Mouse (Mus musculus) hindbrain, embryonic 13.5 days (tissue): Measurements from ENCODE around the gene Gm7257. TPM values are rescaled to one million over a fixed set of nuclear protein-coding genes. Genes with fewer than 3 reads are reported as not detected.

Experiments
- ATAC-seq: fragments of 200-750 bp; cut with Nextera tagmentation; 2 replicates; pipeline ENCODE4 v1.8.0; 2017; ENCODE audit warnings: moderate TSS enrichment; ENCODE audit not compliant: low FRiP score
- H3K27ac ChIP-seq: fragments of 300-500 bp; sonication (generic); 2 replicates; pipeline ENCODE4 v1.5.1; 2015; ENCODE audit warnings: inconsistent platforms, mild to moderate bottlenecking, moderate library complexity
- H3K27me3 ChIP-seq: fragments of 300-500 bp; sonication (generic); 2 replicates; pipeline ENCODE4 v1.6.1; 2015; ENCODE audit warnings: mild to moderate bottlenecking, inconsistent platforms
- H3K36me3 ChIP-seq: fragments of 300-500 bp; sonication (generic); 2 replicates; pipeline ENCODE4 v1.6.1; 2015; ENCODE audit warnings: mild to moderate bottlenecking, inconsistent platforms
- H3K4me1 ChIP-seq: fragments of 300-500 bp; sonication (generic); replicated peaks from 2 replicates; pipeline ENCODE4 v1.6.1; 2015; ENCODE audit warnings: inconsistent platforms
- H3K4me2 ChIP-seq: fragments of 300-500 bp; sonication (generic); 2 replicates; pipeline ENCODE4 v1.6.1; 2015; ENCODE audit warnings: inconsistent platforms, mild to moderate bottlenecking, moderate library complexity
- H3K4me3 ChIP-seq: fragments of 300-500 bp; sonication (generic); 2 replicates; pipeline ENCODE4 v1.5.1; 2015; ENCODE audit warnings: mild to moderate bottlenecking, inconsistent platforms
- H3K9ac ChIP-seq: fragments of 300-500 bp; sonication (generic); 2 replicates; pipeline ENCODE4 v1.6.1; 2015; ENCODE audit warnings: mild to moderate bottlenecking, inconsistent platforms
- H3K9me3 ChIP-seq: fragments of 300-500 bp; sonication (generic); 2 replicates; pipeline ENCODE4 v1.6.1; 2016; ENCODE audit warnings: inconsistent platforms
- WGBS: fragments of 180-500 bp; shearing (Covaris S2); methylation state at CpG from one replicate; pipeline ENCODE4 v1.1.7; 2015; 5-methylcytosine and 5-hydroxymethylcytosine counted together
- polyA plus RNA-seq: library from polyadenylated mRNA; unstranded; fragments of >200 nt; fragmentation: Nextera tagmentation; extraction: Ambion mirVana; gene quantifications from 2 replicates; pipeline ENCODE4 v1.2.1, GENCODE M21; 2015

Gm7257 gene
- polyA plus RNA-seq, result not detected in 2 replicates

DNA sequence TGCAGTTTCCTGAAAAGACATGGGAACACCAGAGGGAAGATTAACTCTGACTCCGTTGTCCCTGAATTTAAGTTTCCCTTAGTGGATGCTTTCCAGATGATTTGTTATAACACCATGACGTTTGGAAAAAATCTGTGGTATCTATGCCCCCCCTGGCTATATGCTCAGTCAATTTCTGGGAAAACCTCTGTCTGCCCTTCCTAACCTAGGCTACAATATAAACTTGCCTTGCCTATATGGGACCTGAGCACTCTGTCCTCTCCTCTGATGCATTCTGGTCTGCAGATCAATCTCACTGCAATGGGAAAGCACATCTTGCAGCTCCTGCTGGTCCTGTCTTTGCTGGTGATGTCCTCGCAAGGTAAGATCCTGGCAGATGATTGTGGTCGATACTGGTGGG is at the start of gene Gm7257:
Gene Gm7257 (plus strand): TSS at position 301 of the 400 bp plus-strand sequence.
- no peaks in the 10 kb centered on the region for H3K4me1 ChIP-seq
- H3K4me2 ChIP-seq, result no peak within 1 kb of the TSS
- no peaks in the 10 kb centered on the region for H3K36me3 ChIP-seq
- H3K27ac ChIP-seq, result no peak within 1 kb of the TSS
- WGBS, result 87% methylated on average over 4 of the region's 4 CpGs
- no peak within 1 kb of the TSS for H3K4me3 ChIP-seq
- no peak for ATAC-seq
- no peak within 1 kb of the TSS for H3K9ac ChIP-seq
- peaks cover 35% of the 10 kb centered on the region; the same call in 1 of the 2 replicates for H3K9me3 ChIP-seq
- no peaks in the 10 kb centered on the region for H3K27me3 ChIP-seq

DNA sequence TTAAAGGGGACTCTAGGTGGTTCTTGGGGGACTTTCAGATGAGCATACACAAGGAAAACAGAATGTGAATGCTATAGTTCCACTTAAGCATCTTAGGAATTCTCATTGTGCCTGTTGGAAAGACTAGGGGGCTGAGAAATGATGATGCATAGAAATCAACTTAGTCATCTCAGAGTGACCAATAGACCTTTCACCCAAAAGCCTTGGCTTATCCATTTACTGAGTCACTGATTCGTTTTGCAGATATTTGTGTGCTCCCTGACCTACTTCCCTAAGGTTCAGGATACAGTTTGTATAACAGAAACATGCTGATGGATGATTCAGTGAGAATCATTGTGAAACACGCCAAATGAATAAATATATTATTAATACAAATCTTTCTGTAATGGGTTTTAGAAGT is 28.7 kb upstream of the Gm7257 start:
- Histone ChIP-seq H3K4me3 (no peak overlapping the region), H3K4me1 (no peaks in the 10 kb centered on the region), H3K36me3 (no peaks in the 10 kb centered on the region), H3K9me3 (peaks cover 26% of the 10 kb centered on the region), H3K27me3 (no peaks in the 10 kb centered on the region), H3K4me2 (no peak overlapping the region), H3K9ac (no peak overlapping the region), H3K27ac (no peak overlapping the region)
- ATAC-seq, result no peak
- 57% methylated on average over 2 of the region's 2 CpGs for WGBS

DNA sequence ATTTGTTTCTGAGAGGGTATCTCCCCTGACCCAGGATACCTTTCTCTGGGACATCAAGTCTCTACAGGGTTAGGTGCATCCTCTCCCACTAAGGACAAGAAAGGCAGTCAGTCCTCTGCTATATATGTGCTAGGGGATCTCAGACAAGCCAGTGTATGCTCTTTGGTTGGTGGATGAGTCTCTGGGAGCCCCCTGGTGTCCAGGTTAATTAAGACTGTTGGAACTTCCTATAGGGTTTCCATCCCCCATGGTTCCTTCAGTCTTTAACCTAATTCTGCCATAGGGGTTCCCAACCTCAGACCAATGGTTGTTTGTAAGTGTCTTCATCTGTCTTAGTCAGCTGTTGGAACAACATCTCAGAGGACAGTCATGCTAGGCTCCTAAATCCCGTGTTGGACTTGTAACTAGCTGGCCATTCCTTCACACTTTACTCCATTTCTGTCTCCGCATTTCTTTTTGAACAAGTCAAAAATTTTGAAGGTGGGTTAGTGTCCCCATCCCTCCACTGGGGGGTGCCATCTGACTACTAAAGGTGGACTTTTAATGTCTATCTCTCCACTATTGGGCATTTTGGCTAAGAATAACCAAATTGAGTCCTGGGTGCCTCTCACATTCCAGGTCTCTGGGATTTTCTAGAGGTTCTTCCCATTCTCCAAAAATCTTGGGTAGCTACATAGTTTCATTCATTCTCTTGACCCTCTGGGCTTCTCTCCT is 3.5 kb downstream of the Gm7257 start:
- Histone ChIP-seq H3K4me2 (no peak overlapping the region), H3K27me3 (no peaks in the 10 kb centered on the region), H3K36me3 (no peaks in the 10 kb centered on the region), H3K4me3 (no peak overlapping the region), H3K9me3 (peaks cover 28% of the 10 kb centered on the region; the same call in 1 of the 2 replicates), H3K4me1 (no peaks in the 10 kb centered on the region), H3K27ac (no peak overlapping the region), H3K9ac (no peak overlapping the region)
- 39% methylated on average over 2 of the region's 2 CpGs for WGBS
- no peak for ATAC-seq

DNA sequence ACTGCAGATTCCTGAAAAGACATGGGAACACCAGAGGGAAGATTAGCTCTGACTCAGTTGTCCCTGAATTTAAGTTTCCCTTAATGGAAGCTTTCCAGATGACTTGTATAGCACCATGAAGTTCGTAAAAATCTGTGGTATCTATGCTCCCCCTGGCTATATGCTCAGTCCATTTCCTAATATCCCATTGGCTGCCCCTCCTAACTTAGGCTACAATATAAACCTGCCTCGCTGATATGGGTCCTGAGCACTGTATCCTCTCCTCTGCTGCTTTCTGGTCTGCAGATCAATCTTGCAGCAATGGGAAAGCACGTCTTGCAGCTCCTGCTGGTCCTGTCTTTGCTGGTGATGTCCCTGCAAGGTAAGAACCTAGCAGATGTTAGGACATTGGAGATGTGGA is 43.7 kb downstream of the Gm7257 start, which contains the start of gene Gm9513:
Gene Gm9513 (plus strand): TSS at position 301 of the 400 bp plus-strand sequence.
- Histone ChIP-seq H3K4me1 (no peaks in the 10 kb centered on the region), H3K4me3 (no peak within 1 kb of the TSS), H3K4me2 (no peak within 1 kb of the TSS), H3K9ac (no peak within 1 kb of the TSS), H3K9me3 (peaks cover 4% of the 10 kb centered on the region; the same call in 1 of the 2 replicates), H3K27ac (no peak within 1 kb of the TSS), H3K36me3 (no peaks in the 10 kb centered on the region), H3K27me3 (no peaks in the 10 kb centered on the region)
- ATAC-seq, result no peak
- WGBS, result 71% methylated on average over 3 of the region's 3 CpGs

Other genes starting within 250 kb of the Gm7257 start
- not detected in 2 replicates for gene Gm9513, start 43.8 kb downstream of the Gm7257 start, polyA plus RNA-seq
- gene Gm5615, start 110.1 kb downstream of the Gm7257 start, polyA plus RNA-seq, result not detected in 2 replicates
- gene Gm17689, start 150.8 kb downstream of the Gm7257 start, polyA plus RNA-seq, result not detected in 2 replicates
- not detected in 2 replicates for gene A630095E13Rik, start 211.5 kb downstream of the Gm7257 start, polyA plus RNA-seq